Mouse (Mus musculus) bone marrow, adult 2 months (tissue): ENCODE data around the gene Dennd4c. TPM values are rescaled to one million over a fixed set of nuclear protein-coding genes. Genes with fewer than 3 reads are reported as not detected.
A peak's percentile ranks its signal among the peaks of the same experiment; 100 is the strongest.
"Not testable (repeated sequence)": the region's sequence is repeated elsewhere in the genome, so short reads cannot be mapped to it uniquely, and the experiment has no call there.

Source experiments
- H3K27ac ChIP-seq: fragments of 200-500 bp; 2 replicates; pipeline ENCODE4 v1.5.1; 2012; ENCODE audit warnings: low read depth, mild to moderate bottlenecking, control low read depth, inconsistent platforms, low read length; ENCODE audit not compliant: control insufficient read depth, poor library complexity, insufficient read depth
- H3K4me1 ChIP-seq: fragments of 200-500 bp; 2 replicates; pipeline ENCODE4 v1.6.1; 2011; ENCODE audit warnings: low read length; ENCODE audit not compliant: control insufficient read depth, insufficient read depth
- H3K4me3 ChIP-seq: fragments of 200-500 bp; replicated peaks from 2 replicates; pipeline ENCODE3; 2011; ENCODE audit warnings: mild to moderate bottlenecking, low read depth, low read length, control low read depth; ENCODE audit not compliant: control insufficient read depth
- CTCF ChIP-seq: fragments of 200-500 bp; IDR thresholded peaks from 2 replicates; pipeline ENCODE4 v1.5.1; 2011; ENCODE audit warnings: low read length, control low read depth; ENCODE audit not compliant: control insufficient read depth, insufficient read depth
- POLR2A ChIP-seq: fragments of 200-500 bp; IDR thresholded peaks from 2 replicates; pipeline ENCODE4 v1.6.1; 2011; ENCODE audit warnings: low read depth, mild to moderate bottlenecking, control low read depth, low read length, borderline replicate concordance; ENCODE audit not compliant: control insufficient read depth
- WGBS: fragments of 180-500 bp; shearing (Covaris S2); methylation state at CpG from one replicate; pipeline ENCODE4 v1.1.7; 2018; 5-methylcytosine and 5-hydroxymethylcytosine counted together
- polyA plus RNA-seq: library from polyadenylated mRNA; stranded (reverse); fragments of >200 nt; gene quantifications from 2 replicates; pipeline ENCODE4 v1.2.4, GENCODE M21; 2011; ENCODE audit warnings: low replicate concordance; ENCODE audit not compliant: missing spikeins, insufficient read depth, insufficient read length

Dennd4c gene
- polyA plus RNA-seq, 1 experiment: 2.4 TPM

DNA sequence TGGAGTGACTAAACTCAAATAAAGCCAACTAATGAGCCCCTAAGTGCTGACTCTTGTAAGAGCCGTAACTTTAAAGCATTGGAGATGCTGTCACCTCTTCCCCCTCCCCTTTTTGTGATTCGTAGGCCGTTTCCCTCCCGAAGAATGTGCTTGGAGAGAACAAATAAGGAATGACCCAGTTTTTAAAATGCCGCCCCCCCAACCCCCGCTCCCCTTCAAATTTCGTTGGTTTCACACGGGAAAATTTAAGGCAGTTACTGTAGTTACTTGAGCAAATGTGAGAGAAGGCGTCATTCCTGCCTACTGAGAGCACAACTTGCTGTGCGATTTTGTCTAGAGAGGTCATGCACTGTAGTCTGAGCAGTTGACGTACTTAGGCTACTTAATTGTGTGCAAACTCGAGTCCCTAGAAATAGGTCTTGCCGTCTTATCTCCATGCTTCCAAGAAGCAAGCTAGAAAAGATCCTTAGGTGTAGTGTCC lies 1.0 kb downstream of the Dennd4c start:
- no peak overlapping the region; the same call in 1 of the 2 replicates for H3K27ac ChIP-seq
- peak overlapping the region; percentile 80 for H3K4me3 ChIP-seq
- WGBS: 2% methylated on average over 13 of the region's 13 CpGs
- no peak for TF ChIP-seq POLR2A
- no peak for TF ChIP-seq CTCF
- H3K4me1 ChIP-seq: peaks cover 1% of the 10 kb centered on the region; the same call in 1 of the 2 replicates

DNA sequence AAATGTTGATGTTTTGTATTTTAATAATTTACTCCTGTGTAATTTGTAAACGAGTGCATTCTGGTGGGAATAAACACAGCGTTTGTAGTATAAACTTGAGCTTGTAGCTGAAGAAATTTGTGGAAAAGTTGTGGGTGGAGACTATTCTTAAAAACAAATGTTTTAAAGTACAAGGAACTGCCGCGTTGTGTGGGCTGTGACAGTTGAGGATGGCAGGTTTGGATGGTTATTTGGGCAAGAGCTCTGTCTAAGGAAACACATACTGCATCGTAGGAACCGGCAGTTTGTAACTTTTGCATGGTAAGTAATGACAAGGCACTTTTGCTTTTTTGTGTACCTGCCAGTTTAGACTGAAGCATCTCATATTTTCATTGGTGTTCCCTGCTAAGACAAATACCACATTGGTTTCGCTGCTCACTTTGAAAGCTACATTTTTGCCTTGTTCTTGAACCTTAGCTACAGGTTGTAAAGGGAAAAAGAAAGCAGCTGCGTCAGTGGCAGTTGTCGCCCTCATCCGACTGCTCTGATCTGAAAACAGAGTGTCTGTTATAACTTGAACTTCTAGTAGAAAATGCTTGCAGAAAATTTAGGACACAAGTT lies 2.1 kb downstream of the Dennd4c start:
- Histone ChIP-seq H3K4me1 (peaks cover 1% of the 10 kb centered on the region; the same call in 1 of the 2 replicates), H3K4me3 (peak overlapping the region; percentile 45), H3K27ac (no peak overlapping the region)
- TF ChIP-seq CTCF: no peak
- no peak for TF ChIP-seq POLR2A
- 10% methylated on average over 10 of the region's 10 CpGs for WGBS

DNA sequence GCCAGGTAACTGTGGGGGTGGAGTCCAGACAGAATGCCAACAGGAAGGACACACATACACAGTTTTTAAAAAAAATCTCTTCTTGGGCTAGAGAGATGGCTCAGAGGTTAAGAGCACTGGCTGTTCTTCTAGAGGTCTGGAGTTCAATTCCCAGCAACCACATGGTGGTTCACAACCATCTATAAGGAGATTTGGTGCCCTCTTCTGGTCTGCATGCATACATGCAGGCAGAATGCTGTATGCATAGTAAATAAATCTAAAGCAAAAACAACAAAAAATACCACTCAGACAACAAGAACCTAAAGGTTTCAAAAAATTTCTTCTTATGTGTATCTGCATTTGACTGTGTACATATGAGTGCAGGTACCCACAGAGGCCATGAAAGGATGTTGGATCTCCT lies 16.0 kb downstream of the Dennd4c start:
- Histone ChIP-seq H3K4me3 (no peak overlapping the region), H3K27ac (no peak overlapping the region), H3K4me1 (no peaks in the 10 kb centered on the region)
- TF ChIP-seq POLR2A (no peak), CTCF (no peak)

DNA sequence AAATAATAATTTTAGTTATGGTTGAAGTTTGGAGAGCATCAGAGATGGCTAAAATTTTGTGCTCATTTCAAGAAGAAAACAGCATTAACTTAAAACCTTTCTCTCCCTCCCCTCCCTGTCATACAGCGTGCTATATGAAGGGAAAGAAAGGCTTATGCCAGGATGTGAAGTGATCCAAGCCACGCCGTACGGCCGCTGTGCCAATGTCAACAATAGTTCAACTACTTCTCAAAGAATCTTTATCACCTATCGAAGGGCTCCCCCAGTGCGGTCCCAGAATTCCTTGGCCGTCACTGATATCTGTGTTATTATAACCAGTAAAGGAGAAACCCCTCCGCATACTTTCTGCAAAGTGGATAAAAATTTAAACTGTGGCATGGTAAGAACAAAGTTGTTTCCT lies 29.2 kb downstream of the Dennd4c start:
- Histone ChIP-seq H3K27ac (no peak overlapping the region), H3K4me3 (no peak overlapping the region), H3K4me1 (no peaks in the 10 kb centered on the region)
- no peak for TF ChIP-seq POLR2A
- 90% methylated on average over 9 of the region's 9 CpGs for WGBS

DNA sequence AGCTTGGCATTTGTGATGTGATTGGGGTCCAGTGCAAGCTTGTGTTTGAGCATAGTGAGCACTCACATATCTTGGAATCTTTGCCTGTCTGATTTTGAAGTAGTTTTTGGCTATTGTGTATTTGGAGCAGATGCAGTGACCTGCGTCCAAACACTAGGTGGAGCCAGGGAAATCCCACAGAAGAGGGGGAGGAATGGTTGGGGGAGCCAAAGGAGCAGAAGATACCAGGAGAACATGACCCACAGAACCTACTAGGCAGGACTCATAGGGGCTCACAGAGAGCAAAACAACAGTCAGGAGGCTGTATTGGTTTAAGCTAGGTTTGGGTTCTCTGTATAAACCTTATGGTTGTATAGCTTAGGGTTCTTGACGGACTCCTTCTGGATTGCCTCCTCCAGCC lies 62.2 kb downstream of the Dennd4c start:
- no peak overlapping the region for H3K27ac ChIP-seq
- WGBS: 71% methylated on average over 2 of the region's 2 CpGs
- H3K4me3 ChIP-seq: no peak overlapping the region
- no peaks in the 10 kb centered on the region for H3K4me1 ChIP-seq
- TF ChIP-seq CTCF (no peak), POLR2A (no peak)

DNA sequence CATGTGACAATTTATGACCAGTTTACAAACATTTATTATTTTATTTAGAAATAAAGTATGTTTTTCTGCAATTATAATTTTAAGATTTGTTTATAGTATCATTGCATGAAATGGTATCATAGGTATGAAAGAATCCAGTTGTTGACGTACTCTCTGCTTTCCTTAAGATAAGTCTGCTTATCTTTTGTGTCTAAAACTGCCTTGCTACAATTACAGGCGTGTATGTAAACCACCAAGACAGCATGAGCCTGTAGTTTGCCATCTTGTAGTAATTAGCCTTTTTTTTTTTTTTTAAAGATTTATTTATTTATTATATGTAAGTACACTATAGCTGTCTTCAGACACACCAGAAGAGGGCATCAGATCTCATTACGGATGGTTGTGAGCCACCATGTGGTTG lies 66.5 kb downstream of the Dennd4c start:
- TF ChIP-seq POLR2A (no peak), CTCF (no peak)
- Histone ChIP-seq H3K27ac (no peak overlapping the region), H3K4me3 (no peak overlapping the region), H3K4me1 (no peaks in the 10 kb centered on the region)
- 72% methylated on average over 3 of the region's 3 CpGs for WGBS

DNA sequence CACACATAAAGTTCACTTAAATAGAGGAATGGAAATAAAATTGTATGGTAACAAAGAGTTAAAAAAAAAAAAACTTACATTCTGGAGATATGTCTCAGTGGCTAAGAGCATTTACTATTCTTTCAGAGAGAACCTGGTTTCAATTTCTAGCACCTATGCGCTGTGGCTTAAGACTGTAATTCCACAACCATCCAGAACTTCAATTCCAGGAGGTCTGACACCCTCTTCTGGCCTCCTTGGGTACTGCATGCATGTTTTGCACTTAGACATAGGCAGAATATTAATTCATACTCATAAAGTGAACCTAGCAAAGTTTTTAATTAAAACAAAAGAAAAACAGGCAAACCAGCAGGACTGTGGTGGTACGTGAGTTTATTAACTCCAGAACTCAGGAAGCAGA lies 74.8 kb downstream of the Dennd4c start:
- TF ChIP-seq CTCF (no peak), POLR2A (no peak)
- no peak overlapping the region for H3K4me3 ChIP-seq
- no peaks in the 10 kb centered on the region for H3K4me1 ChIP-seq
- H3K27ac ChIP-seq: no peak overlapping the region
- WGBS: 76% methylated on average over 2 of the region's 2 CpGs

DNA sequence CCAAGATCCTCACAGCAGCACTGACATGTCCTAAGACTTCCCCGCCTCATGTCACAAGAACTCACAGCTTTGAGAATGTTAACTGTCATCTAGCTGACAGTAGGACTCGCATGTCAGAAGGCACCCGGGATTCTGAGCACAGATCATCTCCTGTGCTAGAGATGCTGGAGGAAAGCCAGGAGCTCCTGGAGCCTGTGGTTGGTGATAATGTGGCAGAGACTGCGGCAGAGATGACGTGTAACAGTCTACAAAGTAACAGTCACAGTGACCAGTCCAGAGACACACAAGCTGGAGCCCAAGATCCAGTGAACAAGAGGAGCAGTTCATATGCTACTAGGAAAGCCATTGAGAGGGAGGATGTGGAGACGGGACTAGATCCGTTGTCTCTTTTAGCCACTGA lies 76.8 kb downstream of the Dennd4c start:
- Histone ChIP-seq H3K4me3 (no peak overlapping the region), H3K4me1 (no peaks in the 10 kb centered on the region), H3K27ac (no peak overlapping the region)
- WGBS: 76% methylated on average over 7 of the region's 7 CpGs
- no peak for TF ChIP-seq POLR2A
- no peak for TF ChIP-seq CTCF

DNA sequence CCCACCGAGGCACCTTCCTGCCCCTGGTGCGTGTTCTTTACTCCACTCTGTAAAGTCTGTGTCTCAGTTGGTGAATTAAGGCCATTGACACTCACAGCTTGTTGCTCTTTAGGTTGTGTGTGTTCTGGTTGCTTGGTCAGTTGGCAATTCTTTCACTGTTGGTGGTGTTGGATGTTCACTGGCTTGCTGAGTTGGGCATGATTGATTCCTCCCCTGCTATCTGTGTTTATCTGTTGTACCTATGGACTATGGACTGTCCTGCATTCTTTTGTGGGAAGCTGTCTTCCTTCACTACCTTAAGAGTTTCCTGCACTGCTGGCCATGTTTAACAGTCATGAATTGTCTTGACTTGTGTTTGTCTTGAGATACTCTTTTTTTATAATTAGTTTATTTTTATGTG lies 83.5 kb downstream of the Dennd4c start:
- no peak overlapping the region for H3K27ac ChIP-seq
- TF ChIP-seq POLR2A: no peak
- 96% methylated on average over 2 of the region's 2 CpGs for WGBS
- H3K4me1 ChIP-seq: no peaks in the 10 kb centered on the region
- no peak overlapping the region for H3K4me3 ChIP-seq

DNA sequence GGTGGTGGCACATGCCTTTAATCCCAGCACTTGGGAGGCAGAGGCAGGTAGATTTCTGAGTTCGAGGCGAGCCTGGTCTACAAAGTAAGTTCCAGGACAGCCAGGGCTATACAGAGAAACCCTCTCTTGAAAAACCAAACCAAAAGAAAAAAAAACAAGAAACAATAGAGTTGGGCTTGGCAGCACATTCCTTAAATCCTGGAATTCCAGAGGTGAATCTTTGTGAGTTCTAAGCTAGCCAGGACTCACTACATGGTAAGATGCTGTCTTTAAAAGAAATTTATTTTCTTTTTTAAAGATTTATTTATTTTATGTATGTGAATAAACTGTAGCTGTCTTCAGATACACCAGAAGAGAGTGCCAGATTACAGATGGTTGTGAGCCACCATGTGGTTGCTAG lies 92.8 kb downstream of the Dennd4c start:
- 88% methylated on average over 2 of the region's 2 CpGs for WGBS
- not testable (repeated sequence) for H3K4me3 ChIP-seq, H3K4me1 ChIP-seq, H3K27ac ChIP-seq
